Mouse (Mus musculus): ENCODE data around the gene Tmem238. TPM values are rescaled to one million over a fixed set of nuclear protein-coding genes. Genes with fewer than 3 reads are reported as not detected.
A peak's percentile ranks its signal among the peaks of the same experiment; 100 is the strongest.

Gene Tmem238
- polyA plus RNA-seq, 2 experiments, result 8.1 to 10.1 TPM

DNA sequence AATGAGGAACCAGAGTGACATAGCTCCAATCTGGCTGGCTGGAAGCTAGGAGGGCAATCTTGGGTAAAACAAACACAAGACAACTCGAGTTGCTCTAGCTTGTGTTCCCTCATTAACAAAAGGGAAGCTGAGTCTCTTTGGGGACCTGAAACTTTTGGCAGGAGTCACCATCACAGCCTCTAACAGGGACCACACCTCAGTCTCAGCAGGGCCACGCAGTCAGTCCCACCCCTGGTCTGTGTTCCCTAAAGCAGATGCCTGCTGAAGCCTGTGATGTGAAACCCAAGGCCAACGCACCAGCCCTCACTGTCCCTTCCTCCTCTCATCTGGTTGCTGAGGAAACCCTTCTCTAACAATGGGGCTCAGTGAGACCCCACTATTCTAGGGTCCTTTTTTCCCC lies 7.3 kb downstream of the Tmem238 start:
- Histone ChIP-seq H3K27ac (replicated peaks; ENCODE audit: low read depth, low read length) (no peak overlapping the region), H3K9me3 (ENCODE audit: control insufficient read depth, low read length) (no peaks in the 10 kb centered on the region), H3K4me1 (ENCODE audit: control insufficient read depth, insufficient read depth, low read length) (0 out of 2 replicates have a peak, but pooled peaks cover 4% of the 10 kb centered on the region), H3K4me2 (replicated peaks; ENCODE audit: low read depth, low read length, severe bottlenecking) (no peak overlapping the region), H3K36me3 (ENCODE audit: control insufficient read depth, insufficient read depth, low read length) (no peaks in the 10 kb centered on the region), H3K9ac (ENCODE audit: low read depth, low read length, severe bottlenecking) (no peak overlapping the region), H3K4me3 (replicated peaks; ENCODE audit: low read length) (no peak overlapping the region), H3K27me3 (ENCODE audit: control insufficient read depth, insufficient read depth, low read length) (peaks cover 20% of the 10 kb centered on the region)
- TF ChIP-seq POLR2A (IDR thresholded peaks at IDR 0.05; ENCODE audit: borderline replicate concordance, extremely low read depth, insufficient read depth, insufficient read length), result no peak
- 38% methylated on average over 3 of the region's 3 CpGs for WGBS
- no peak for ATAC-seq (ENCODE audit: low FRiP score, low read depth)
- no peak for DNase-seq (ENCODE audit: low spot score)

DNA sequence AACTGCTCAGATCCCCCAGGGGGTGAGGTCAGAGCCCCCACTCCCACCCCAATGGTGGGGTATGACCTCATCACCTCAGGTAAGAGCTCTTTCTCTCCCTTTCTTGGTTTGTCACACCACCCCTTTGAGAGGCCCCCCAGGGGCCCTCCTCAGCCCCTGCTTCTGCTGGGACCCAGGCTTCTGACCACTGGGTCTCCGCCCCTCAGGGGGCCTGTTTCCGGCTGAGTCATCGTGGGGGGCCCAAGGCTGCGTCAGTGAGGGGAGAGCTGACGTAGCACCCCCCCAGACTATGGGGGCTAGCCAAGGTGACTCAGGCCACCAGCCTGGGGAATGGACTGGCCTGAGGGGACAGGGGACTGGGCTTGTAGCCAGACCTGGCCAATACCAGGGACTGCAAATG lies 9.5 kb downstream of the Tmem238 start:
- peaks cover 9% of the 10 kb centered on the region; the same call in 1 of the 2 replicates for H3K4me1 ChIP-seq (ENCODE audit: control insufficient read depth, insufficient read depth, low read length)
- 27% methylated on average over 5 of the region's 5 CpGs for WGBS
- peaks cover 39% of the 10 kb centered on the region for H3K27me3 ChIP-seq (ENCODE audit: control insufficient read depth, insufficient read depth, low read length)
- H3K27ac ChIP-seq (replicated peaks; ENCODE audit: low read depth, low read length), result no peak overlapping the region
- H3K36me3 ChIP-seq (ENCODE audit: control insufficient read depth, insufficient read depth, low read length), result no peaks in the 10 kb centered on the region
- DNase-seq (ENCODE audit: low spot score) (no peak), ATAC-seq (ENCODE audit: low FRiP score, low read depth) (no peak)
- H3K9ac ChIP-seq (ENCODE audit: low read depth, low read length, severe bottlenecking), result no peak overlapping the region
- TF ChIP-seq POLR2A (IDR thresholded peaks at IDR 0.05; ENCODE audit: borderline replicate concordance, extremely low read depth, insufficient read depth, insufficient read length), result no peak
- no peak overlapping the region for H3K4me2 ChIP-seq (replicated peaks; ENCODE audit: low read depth, low read length, severe bottlenecking)
- H3K4me3 ChIP-seq (replicated peaks; ENCODE audit: low read length), result no peak overlapping the region
- no peaks in the 10 kb centered on the region for H3K9me3 ChIP-seq (ENCODE audit: control insufficient read depth, low read length)

DNA sequence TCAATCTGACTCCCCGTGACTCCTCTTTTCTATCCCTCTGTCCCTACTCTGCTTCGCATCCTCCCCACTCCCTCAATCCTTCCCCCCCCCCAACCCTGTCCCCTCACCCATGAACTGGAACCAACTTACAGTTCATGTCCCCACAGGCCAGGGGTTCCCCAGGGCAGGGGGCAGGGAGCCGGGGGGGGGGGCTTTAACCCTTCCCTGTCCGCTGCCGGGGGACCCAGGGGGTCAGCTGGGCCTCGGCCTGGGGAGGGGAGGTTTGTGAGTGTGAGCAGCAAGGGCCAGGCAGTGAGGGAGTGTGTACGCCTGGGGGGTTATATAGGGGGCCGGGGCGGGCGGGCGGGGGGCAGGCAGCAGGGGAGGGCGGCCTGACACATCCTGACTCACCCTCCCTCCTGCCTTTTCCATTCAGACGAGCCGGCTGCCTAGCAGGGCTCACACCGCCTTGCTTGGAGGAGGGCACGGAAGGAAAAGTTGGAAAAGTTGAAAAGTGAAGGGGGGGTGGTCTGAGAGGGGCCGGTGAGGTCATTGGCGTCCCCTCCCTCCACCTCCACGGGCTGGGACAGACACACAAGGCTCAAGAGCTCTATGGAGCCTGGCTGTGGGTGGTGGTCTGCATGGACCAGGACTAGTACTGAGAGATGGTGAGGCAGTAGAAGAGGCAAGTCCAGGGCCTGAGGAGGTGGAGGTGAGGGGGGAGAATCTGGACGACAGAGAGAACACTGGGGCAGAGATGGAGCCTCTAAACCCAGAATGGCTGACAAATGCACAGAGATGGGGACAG lies 11.4 kb downstream of the Tmem238 start:
- Histone ChIP-seq H3K9me3 (ENCODE audit: control insufficient read depth, low read length) (no peaks in the 10 kb centered on the region), H3K27ac (replicated peaks; ENCODE audit: low read depth, low read length) (no peak overlapping the region), H3K36me3 (ENCODE audit: control insufficient read depth, insufficient read depth, low read length) (no peaks in the 10 kb centered on the region), H3K4me1 (ENCODE audit: control insufficient read depth, insufficient read depth, low read length) (peaks cover 9% of the 10 kb centered on the region; the same call in 1 of the 2 replicates), H3K4me3 (replicated peaks; ENCODE audit: low read length) (no peak overlapping the region), H3K27me3 (ENCODE audit: control insufficient read depth, insufficient read depth, low read length) (peaks cover 39% of the 10 kb centered on the region), H3K4me2 (replicated peaks; ENCODE audit: low read depth, low read length, severe bottlenecking) (peak overlapping the region; percentile 51; the same call in 1 of the 2 replicates), H3K9ac (ENCODE audit: low read depth, low read length, severe bottlenecking) (peak overlapping the region; percentile 32; the same call in 1 of the 2 replicates)
- WGBS, result 5% methylated on average over 20 of the region's 20 CpGs
- DNase-seq (ENCODE audit: low spot score) (no peak), ATAC-seq (ENCODE audit: low FRiP score, low read depth) (no peak)
- no peak for TF ChIP-seq POLR2A (IDR thresholded peaks at IDR 0.05; ENCODE audit: borderline replicate concordance, extremely low read depth, insufficient read depth, insufficient read length)

DNA sequence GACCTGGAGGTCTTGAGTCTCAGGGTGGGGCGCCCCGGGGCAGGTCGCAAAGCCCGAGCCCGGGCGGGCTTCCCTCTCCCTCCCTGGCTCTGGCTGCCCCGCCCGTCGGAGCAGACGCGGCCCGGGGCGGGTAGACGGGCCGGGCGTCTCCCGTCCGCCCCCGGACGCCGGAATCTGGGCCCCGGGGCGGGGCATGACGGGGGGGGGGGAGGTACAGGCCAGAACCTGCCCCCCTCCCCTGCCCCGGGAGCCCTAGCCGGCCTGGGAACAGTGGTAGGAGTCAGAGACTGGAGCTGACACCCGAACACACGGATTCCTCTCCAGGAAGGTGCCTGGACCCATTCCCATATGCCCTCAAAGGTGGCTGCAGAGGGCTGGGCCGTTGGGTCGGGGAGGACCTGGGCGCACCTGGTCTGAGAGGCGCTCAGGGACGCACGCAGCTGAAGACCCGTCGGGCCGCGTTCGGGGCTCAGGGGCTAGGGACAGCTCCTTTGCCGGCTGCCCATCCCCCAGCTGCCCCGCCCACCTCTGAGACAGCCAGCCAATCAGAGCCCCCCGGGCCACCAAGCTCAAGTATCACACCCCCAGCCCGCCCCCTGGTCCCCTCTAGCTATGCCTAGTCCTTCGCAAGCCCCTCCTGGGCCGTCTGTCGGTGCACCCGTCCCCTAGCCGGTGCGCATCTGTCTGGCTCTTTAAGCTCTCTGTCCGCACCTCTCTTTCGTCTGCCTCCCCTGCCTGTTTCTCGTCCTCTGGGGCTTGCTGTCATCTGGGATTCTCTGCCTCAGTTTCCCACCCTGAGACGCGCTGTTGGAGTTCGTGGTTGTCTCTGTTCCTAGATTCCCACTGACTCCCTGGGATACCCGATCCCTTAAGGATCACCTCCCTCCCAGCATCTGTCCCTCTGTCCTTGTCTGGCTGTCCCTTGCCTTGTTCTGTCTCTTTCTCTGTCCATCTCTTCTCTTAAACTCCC lies 12.3 kb downstream of the Tmem238 start:
- 2% methylated on average over 23 of the region's 56 CpGs for WGBS
- TF ChIP-seq POLR2A (IDR thresholded peaks at IDR 0.05; ENCODE audit: borderline replicate concordance, extremely low read depth, insufficient read depth, insufficient read length), result no peak
- Histone ChIP-seq H3K4me2 (replicated peaks; ENCODE audit: low read depth, low read length, severe bottlenecking) (peak overlapping the region; percentile 51), H3K36me3 (ENCODE audit: control insufficient read depth, insufficient read depth, low read length) (no peaks in the 10 kb centered on the region), H3K27me3 (ENCODE audit: control insufficient read depth, insufficient read depth, low read length) (peaks cover 39% of the 10 kb centered on the region), H3K27ac (replicated peaks; ENCODE audit: low read depth, low read length) (no peak overlapping the region), H3K9ac (ENCODE audit: low read depth, low read length, severe bottlenecking) (peak overlapping the region; percentile 32), H3K4me3 (replicated peaks; ENCODE audit: low read length) (peak overlapping the region; percentile 37), H3K4me1 (ENCODE audit: control insufficient read depth, insufficient read depth, low read length) (peaks cover 9% of the 10 kb centered on the region; the same call in 1 of the 2 replicates), H3K9me3 (ENCODE audit: control insufficient read depth, low read length) (no peaks in the 10 kb centered on the region)
- DNase-seq (ENCODE audit: low spot score) (peak; percentile 67), ATAC-seq (ENCODE audit: low FRiP score, low read depth) (peak; percentile 84)

DNA sequence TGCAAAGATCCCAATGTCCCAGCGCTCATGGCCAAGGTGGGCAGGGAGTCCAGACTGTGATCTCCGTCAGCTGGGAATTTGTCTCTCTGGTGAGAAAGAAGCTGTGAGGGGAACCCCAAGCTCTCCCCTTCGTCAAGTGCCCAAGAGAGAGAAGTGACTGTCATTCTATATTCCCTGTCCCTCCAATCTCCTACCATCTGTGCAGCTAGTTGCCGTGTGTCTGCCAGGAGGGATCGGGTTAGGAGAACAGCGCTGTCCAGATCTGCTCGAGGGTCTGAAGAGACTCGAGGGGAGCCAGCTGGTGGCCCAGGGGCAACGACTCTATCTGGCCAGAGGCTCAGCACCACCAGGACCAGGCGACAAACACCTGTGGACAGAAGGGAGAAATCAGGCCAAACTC lies 13.3 kb downstream of the Tmem238 start:
- Histone ChIP-seq H3K36me3 (ENCODE audit: control insufficient read depth, insufficient read depth, low read length) (no peaks in the 10 kb centered on the region), H3K9ac (ENCODE audit: low read depth, low read length, severe bottlenecking) (no peak overlapping the region), H3K27me3 (ENCODE audit: control insufficient read depth, insufficient read depth, low read length) (peaks cover 39% of the 10 kb centered on the region), H3K4me2 (replicated peaks; ENCODE audit: low read depth, low read length, severe bottlenecking) (no peak overlapping the region), H3K27ac (replicated peaks; ENCODE audit: low read depth, low read length) (no peak overlapping the region), H3K4me3 (replicated peaks; ENCODE audit: low read length) (no peak overlapping the region), H3K4me1 (ENCODE audit: control insufficient read depth, insufficient read depth, low read length) (peaks cover 9% of the 10 kb centered on the region; the same call in 1 of the 2 replicates), H3K9me3 (ENCODE audit: control insufficient read depth, low read length) (no peaks in the 10 kb centered on the region)
- DNase-seq (ENCODE audit: low spot score) (no peak), ATAC-seq (ENCODE audit: low FRiP score, low read depth) (no peak)
- TF ChIP-seq POLR2A (IDR thresholded peaks at IDR 0.05; ENCODE audit: borderline replicate concordance, extremely low read depth, insufficient read depth, insufficient read length), result no peak
- WGBS, result 47% methylated on average over 10 of the region's 10 CpGs

Data from limb, embryonic 14.5 days (tissue).